Mouse (Mus musculus) heart, adult 2 months (tissue): ENCODE data around the gene Chrna4.

Experiments used
- CTCF ChIP-seq: fragments of 200-600 bp; IDR thresholded peaks from 2 replicates; pipeline ENCODE4 v1.8.1; 2022; ENCODE audit warnings: antibody characterized with exemption, mild to moderate bottlenecking, moderate library complexity
- POLR2A ChIP-seq: fragments of 200-500 bp; IDR thresholded peaks from 2 replicates; pipeline ENCODE4 v1.6.1; 2011; ENCODE audit warnings: mild to moderate bottlenecking, low read depth, low read length, control low read depth; ENCODE audit not compliant: insufficient read depth

- TF ChIP-seq CTCF (no peak), POLR2A (no peak)
These were observed 62.2 kb downstream of the Chrna4 start for GRCm38 (mm10) chr2:180981133-180981532.
